Mouse (Mus musculus) layer of hippocampus, adult 11-12 months (tissue): ENCODE measurements at regions not wholly inside any gene's neighbourhood (a gene's known extent, or its start where the extent isn't known, plus 50 kb on each side); places are given as distances from the start of the nearest gene placed in this dataset.
A peak's percentile ranks its signal among the peaks of the same experiment; 100 is the strongest.

ENCODE experiments used
- DNase-seq: peaks from one replicate; pipeline ENCODE4 v3.0.0; 2022; ENCODE audit warnings: low spot score

DNA sequence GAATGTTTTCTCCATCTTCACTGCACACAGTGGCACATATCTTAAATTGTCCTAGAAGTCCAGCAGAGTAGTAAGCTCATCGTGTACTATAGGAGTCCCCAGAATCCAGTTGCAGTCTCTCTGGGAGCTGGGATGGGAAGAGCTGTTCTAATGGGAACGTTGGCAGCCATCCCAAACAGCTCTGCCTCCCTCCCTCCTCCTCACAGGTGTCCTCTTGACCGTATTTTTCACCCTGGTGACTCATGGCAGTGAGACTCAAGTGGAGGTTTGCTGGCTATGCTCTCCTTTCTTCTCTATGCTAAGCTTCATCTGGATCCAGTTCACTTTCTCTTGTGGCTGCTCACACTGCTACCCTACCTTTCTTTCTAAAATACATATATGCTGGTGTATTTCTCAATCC lies 109.2 kb upstream of the Sash1 start:
- no peak for DNase-seq

- DNase-seq, result no peak
These were observed 100.5 kb upstream of the Sash1 start for GRCm38 (mm10) chr10:8986339-8986738.

- no peak for DNase-seq
These were observed 97.5 kb upstream of the Sash1 start for GRCm38 (mm10) chr10:8983347-8983746.

DNA sequence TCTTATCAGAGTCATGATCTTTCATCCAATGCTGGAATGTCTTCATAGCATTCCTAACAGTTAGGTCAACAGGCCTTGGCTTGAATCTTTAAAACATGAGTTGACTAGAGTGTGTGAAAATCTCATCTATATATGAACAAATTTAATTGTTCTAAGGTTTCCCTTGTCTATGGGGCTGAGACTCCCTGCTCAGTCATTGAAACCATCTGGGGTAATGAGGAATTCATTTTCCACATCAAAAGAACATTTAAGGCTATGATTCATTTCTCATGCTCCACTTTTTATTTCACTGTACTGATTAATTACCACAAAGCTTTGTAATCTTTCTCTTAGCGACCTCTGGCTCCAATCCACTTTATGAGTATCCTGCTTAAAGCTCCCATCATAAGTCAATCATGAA lies 94.7 kb upstream of the Sash1 start:
- DNase-seq, result no peak

DNA sequence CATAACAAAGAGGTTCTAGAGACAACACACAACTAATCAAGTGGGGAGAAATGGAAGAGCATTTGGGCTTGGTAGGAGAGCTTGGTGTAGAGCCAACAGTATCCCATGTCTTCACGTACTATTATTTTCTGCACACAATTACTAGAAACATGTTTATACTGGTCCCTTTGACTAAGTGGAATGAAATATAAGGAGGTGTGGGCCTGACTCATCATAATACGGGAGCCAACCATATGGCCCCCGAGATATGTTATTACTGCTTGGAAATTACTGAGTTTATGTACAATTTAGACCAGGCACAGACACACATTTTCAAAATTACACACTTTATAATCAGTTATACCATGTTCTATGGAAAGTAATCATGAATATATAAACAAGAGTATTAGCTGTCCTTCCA lies 92.7 kb upstream of the Sash1 start:
- DNase-seq, result no peak

- DNase-seq, result no peak
These were observed 88.1 kb upstream of the Sash1 start for GRCm38 (mm10) chr10:8973934-8974333.

- DNase-seq, result no peak
These were observed 87.1 kb upstream of the Sash1 start for GRCm38 (mm10) chr10:8972789-8973551.

DNA sequence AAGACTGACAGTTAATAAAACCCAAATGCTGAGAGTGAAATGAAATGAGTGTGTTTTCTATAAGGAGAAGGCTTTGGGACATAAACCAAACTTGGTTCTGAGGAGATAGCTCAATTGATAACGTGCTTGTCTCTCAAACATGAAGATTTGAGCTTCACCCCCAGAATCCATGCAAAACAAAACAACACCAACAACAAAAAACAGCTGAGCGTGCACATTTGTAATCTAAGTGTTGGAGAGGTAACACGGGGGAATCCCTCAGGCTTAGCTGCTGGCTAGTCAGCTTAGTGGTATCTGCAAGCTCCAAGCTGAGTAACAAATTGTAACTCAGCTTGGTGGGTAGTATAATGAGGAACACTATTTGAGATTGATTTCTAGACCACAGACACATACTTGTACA lies 84.9 kb upstream of the Sash1 start:
- no peak for DNase-seq

DNA sequence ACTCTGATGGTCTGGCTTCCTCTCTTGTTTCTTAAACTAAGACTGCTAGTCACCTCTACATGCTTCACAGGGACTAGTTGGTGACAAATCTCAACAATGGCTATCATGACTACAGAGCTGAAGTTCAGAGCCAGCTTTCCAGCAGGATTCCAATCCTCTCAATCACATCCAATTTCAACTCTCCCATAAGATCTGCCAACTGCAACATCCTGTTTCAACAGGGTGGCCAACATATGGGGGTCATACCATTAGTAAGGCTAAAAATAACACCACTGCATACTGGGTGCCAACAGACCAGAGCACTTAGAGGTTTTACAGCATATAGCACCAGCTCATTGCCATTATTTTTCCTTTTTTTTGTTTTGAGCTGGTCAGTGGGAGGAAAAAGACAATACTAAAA lies 83.7 kb upstream of the Sash1 start:
- DNase-seq, result no peak

DNA sequence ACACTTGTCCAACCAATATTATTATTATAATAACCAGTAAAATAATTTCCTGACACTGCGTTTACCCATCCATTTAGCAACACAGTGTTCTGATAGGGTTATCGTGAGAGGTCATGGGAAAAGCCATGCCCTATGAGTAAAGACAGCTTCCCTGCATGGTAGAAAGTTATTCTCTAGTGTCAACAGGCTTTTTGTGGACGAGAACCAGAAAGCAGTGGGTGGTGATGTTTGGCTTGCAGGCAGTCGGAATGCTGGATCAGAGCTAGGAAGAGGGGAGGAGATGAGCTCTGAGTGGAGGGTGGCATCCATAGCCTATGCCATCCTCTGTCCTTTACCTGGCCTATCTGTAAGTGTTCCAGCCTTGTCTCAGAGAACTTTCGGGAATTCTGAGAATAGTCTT lies 83.1 kb upstream of the Sash1 start:
- no peak for DNase-seq

DNA sequence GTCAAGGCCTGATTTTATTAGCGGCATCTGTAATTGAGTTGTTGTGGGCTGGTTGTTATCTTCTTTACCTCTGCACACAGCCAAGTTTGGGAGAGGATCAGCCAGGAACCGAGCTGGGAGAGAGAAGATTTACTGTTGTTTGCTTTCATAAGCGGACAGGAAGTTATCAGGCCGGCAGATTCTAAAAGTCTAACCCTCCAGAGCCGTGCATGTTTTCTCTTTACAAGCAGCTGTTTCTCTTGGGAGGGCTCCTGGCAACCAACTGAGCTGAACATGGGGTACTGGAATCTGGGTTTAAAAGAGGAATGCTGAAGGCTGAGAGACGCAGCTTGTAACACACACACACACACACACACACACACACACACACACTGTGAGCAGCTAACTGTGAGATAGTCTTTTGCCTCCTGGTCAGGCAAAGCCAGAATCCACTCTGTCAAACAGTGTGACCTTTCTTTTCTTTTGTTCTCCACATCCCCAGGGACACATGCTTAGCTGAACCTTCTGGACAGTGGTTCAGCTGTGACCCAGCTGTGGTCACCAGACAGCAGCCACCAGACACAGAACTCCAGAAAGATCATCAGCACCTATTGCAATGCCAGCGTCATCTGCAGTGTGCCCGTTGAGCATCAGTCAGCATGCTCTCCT lies 82.5 kb upstream of the Sash1 start:
- peak; percentile 24 for DNase-seq

DNA sequence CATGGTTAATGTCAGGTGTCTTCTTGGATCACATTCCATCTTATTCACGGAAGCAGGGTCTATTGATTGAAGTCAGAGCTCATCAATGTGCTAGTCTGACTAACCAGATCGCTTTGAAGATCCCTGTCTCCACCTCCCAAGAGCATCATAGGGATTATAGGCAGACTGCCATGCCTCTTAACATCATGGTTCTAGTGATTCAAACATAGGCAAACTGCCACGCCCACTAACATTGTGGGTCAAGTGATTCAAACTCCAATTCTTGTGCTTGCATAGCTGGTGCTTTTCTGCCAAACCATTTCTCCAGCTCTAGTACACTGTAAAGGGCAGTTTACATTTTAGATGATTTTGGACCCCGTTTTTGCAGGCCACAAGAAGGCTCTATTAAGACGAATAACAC lies 77.1 kb upstream of the Sash1 start:
- DNase-seq, result no peak

- DNase-seq, result no peak
These were observed 75.2 kb upstream of the Sash1 start for GRCm38 (mm10) chr10:8960964-8961675.

- no peak for DNase-seq
These were observed 74.5 kb upstream of the Sash1 start for GRCm38 (mm10) chr10:8960275-8960960.

DNA sequence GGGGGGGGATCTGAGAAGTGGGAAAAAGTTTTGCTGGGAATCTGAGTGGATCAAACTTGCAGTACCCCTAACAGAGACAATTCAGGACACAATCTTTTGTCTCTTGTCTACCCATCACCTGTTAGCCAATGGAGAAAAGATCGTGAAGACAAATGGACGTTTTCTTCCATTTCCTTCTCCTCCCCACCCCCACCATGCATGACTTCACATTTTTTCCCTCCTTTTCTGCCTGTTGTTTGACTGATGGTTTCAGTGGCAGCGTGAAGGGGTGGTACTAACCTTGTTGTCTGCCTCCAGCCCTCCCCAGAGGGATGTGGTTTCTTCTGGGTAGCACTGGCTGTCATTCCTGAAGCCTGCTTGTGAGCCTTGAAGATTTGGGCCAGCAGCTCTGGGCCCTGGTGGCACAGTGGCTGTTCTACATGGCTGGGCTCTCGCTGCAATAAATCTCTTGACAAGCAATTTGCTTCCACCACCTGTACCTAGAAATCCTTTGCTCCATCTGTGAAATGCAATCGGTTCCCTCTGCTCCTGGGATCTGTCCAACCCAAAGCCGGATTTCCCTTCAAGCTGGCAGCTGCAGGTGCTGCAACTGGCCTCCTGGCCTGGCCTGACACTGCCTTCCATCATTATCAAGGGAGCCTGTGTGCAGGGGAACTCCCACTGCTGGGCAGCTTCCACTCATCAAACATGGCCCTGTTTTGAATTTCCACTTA lies 69.8 kb upstream of the Sash1 start:
- DNase-seq, result no peak

DNA sequence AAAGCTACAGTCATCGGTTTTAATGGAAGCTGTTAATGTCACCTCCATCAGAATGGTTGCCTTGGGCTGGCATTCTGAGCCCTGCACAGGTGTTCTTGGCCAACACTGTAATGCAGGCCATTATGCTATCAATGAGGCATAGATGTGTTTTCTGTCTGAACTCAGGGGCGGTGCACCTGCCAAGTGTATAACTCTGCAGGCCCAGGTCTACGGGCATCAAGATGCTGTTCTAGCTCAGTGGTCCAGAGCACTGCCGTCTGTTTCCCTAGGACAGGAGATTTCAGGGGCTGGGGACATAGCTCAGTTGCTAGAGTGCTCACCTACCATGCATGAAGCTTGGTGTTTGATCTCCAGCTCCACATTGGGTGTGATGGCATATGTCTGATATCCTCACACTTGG lies 68.1 kb upstream of the Sash1 start:
- DNase-seq, result no peak

GRCm38 (mm10) chr10:8952922-8953321 lies 67.1 kb upstream of the Sash1 start:
- no peak for DNase-seq

DNA sequence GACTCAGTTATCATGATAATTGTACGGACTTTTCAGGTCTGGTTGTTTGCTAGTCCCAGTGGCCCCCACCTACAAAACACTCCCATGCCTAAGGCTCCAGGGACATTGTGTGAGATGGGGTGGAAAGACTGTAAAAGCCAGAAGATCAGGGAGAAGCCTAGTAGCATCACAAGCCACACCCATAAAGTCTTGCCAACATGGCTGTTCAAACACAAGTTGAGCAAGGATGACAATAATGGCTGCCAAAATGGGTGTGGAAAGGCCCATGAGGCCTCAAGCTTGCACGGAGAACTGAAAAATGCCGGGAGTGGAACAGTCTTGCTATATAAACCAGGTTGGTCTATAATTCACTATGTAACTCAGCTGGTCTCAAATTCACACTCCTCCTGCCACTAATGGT lies 66.1 kb upstream of the Sash1 start:
- DNase-seq, result no peak

GRCm38 (mm10) chr10:8951236-8951825 lies 65.5 kb upstream of the Sash1 start:
- DNase-seq, result no peak

DNA sequence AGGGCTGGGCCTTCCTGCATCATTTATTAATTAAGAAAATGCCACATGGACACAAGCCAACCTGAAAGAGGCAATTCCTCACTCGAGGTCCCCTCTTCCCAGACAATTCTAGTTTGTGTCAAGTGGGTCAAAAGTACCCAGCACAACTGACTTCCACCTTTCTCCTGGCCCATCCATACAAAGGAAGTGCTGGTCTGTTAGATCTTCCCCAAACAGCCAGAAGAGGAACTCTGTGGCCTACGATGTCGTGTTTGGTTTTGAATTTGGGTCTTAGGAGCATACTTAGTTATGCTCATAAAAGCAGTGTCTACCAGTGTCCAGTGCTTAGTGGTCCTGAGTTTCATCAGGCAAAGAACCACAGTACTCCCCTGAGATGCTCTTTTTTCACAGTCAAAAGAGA lies 62.4 kb upstream of the Sash1 start:
- no peak for DNase-seq

DNA sequence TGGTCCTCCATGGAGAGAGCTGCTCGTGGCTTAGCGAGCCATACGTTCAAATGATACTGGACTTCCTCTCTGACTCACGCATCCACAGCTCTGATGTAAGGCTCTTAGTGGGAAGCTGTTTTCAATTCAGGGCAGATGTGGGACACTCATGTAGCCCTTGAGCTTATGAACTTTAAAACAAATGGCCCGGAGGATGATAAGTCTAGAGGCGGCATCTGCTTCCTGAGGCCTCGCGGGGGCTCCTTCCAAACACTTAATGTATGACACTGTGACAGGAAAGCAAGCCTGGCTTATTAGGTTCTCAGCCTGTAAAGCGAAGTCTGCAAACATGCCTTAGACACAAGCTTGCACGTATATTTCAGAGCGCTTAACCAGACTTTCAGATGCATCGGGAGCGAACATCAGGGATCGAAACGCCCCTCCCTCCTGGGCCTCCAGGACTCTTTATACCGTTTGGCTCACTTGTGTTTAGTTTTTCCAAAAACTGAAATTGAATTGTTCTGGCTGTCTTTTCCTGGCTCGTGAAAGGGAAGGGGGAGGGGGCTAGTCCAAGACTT lies 59.4 kb upstream of the Sash1 start:
- DNase-seq, result no peak
